Mouse (Mus musculus) brown adipose tissue, adult 24 weeks (tissue): ENCODE data around the gene Pde12. TPM values are rescaled to one million over a fixed set of nuclear protein-coding genes. Genes with fewer than 3 reads are reported as not detected.
"Not testable (repeated sequence)": the region's sequence is repeated elsewhere in the genome, so short reads cannot be mapped to it uniquely, and the experiment has no call there.

Experiments
- H3K27ac ChIP-seq: fragments of 200-500 bp; replicated peaks from 2 replicates; pipeline ENCODE4 v1.5.1; 2012; ENCODE audit warnings: low read depth, mild to moderate bottlenecking, low read length
- H3K4me1 ChIP-seq: fragments of 200-500 bp; 2 replicates; pipeline ENCODE4 v1.6.1; 2012; ENCODE audit warnings: low read length, mixed read lengths; ENCODE audit not compliant: control insufficient read depth, insufficient read depth, insufficient read length
- H3K4me3 ChIP-seq: fragments of 200-500 bp; 2 replicates; pipeline ENCODE4 v1.5.1; 2012; ENCODE audit warnings: low read depth, mild to moderate bottlenecking, low read length, moderate library complexity; ENCODE audit not compliant: insufficient read depth
- polyA plus RNA-seq: library from polyadenylated mRNA; stranded (reverse); fragments of >200 nt; gene quantifications from 2 replicates; pipeline ENCODE4 v1.2.4, GENCODE M21; 2012; ENCODE audit not compliant: missing spikeins, insufficient read depth, insufficient read length

Gene Pde12
- 4.6 and 5.6 TPM in 2 replicates for polyA plus RNA-seq

- Histone ChIP-seq H3K27ac (peak within 1 kb of the TSS; percentile 98), H3K4me3 (peak within 1 kb of the TSS; percentile 87), H3K4me1 (peaks cover 5% of the 10 kb centered on the region)
Observed at GRCm38 (mm10) chr14:26669292-26670073, at the start of gene Pde12. Gene Pde12 (minus strand): TSS chr14:26669883.

DNA sequence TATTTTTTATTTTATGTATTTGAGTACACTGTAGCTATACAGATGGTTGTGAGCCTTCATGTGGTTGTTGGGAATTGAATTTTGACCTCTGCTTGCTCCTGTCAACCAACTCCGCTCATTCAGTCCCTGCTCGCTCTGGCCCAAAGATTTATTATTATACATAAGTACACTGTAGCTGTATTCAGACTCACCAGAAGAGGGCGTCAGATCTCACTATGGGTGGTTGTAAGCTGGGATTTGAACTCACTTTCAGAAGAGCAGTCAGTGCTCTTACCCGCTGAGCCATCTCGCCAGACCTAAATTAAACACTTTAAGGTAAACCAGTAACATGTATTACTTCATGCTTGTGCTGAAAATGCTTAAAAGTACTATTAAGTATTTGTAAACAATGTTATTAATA lies 35.6 kb upstream of the Pde12 start:
- H3K27ac ChIP-seq, H3K4me3 ChIP-seq, H3K4me1 ChIP-seq: not testable (repeated sequence)

- no peaks in the 10 kb centered on the region for H3K4me1 ChIP-seq
- H3K27ac ChIP-seq, result no peak overlapping the region
- H3K4me3 ChIP-seq, result no peak overlapping the region
Observed at GRCm38 (mm10) chr14:26697912-26698311, 28.2 kb upstream of the Pde12 start.

DNA sequence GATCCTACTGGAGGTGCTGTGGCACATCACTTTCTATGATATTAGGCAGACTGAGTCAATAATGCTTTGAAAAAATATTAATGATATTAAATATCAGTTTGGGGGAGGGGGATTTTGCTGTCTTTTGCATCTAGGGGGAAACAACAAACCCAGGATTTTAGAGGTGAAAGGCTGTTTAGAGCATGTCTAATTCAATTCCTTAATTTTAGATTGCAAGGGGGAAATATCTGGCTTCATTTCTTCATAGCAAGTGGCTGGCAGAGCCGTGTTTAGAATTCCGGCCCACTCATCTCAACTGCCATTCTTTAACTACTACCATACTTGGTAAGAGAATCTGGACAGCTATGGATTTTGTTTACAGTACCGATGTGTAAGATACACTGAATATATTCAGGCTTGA lies 23.3 kb upstream of the Pde12 start, which contains the start of gene Dnah12:
Gene Dnah12 (plus strand): TSS at position 301 of the 400 bp plus-strand sequence.
- no peak within 1 kb of the TSS for H3K4me3 ChIP-seq
- no peaks in the 10 kb centered on the region for H3K4me1 ChIP-seq

GRCm38 (mm10) chr14:26691363-26691762 lies 21.7 kb upstream of the Pde12 start:
- no peak overlapping the region for H3K27ac ChIP-seq
- H3K4me1 ChIP-seq, result no peaks in the 10 kb centered on the region

More for the DNA sequence above, 23.3 kb upstream of the Pde12 start, which contains the start of gene Dnah12:
- no peak within 1 kb of the TSS for H3K27ac ChIP-seq

DNA sequence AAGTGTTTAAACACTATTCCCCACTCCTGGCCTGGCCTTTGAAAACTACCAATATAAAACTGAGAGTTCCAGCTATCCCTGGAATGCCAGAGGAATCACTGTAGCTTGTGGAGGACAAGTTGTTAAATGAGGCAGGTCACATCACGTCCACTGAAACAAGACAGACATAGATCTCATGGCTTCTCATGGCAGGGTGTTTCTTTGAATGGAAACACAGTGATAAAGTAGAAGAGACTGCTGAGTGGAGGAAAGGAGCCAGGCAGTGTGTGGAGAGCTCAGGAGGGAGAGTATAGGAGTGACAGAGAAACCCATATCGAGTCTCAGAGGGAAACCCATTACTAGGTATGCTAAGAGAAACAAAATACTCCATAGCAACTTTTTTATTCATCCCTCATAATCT lies 21.0 kb upstream of the Pde12 start:
- Histone ChIP-seq H3K4me1 (no peaks in the 10 kb centered on the region), H3K27ac (no peak overlapping the region), H3K4me3 (no peak overlapping the region)

More at GRCm38 (mm10) chr14:26691363-26691762, 21.7 kb upstream of the Pde12 start:
- H3K4me3 ChIP-seq, result no peak overlapping the region

GRCm38 (mm10) chr14:26675791-26676190 lies 6.1 kb upstream of the Pde12 start:
- H3K27ac ChIP-seq, result no peak overlapping the region
- 0 out of 2 replicates have a peak, but pooled peaks cover 2% of the 10 kb centered on the region for H3K4me1 ChIP-seq
- H3K4me3 ChIP-seq, result no peak overlapping the region

GRCm38 (mm10) chr14:26675371-26675770 lies 5.7 kb upstream of the Pde12 start:
- 0 out of 2 replicates have a peak, but pooled peaks cover 2% of the 10 kb centered on the region for H3K4me1 ChIP-seq
- H3K27ac ChIP-seq, result no peak overlapping the region
- no peak overlapping the region for H3K4me3 ChIP-seq

DNA sequence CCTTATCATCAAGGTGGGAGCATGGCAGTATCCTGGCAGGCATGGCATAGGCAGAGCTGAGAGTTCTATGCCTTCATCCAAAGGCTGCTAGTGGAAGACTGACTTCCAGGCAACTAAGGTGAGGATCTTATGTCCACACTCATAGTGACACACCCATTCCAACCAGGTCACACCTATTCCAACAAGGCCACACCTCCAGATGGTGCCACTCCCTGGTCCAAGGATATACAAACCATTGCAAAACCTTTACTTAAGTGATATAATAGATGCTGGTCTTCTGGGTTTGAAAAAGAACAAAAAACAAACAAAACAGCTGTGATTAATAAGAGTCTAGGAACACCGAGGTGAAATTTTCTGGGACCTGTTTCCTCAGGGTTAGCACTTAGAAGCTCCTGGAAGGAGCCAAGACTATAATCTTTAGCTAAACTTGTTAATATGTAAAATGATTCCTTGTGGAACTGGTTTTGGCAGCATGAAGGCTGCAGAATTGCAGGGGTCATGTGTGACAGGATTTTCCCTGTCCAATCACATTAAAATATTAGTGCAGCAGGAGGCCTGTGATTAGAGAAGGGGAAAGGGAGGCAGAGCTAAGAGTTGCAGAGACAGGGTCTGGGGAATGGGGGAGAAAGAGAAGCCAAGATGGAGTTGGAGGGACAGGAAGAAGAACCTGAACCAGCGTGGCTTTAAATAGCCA lies 4.9 kb upstream of the Pde12 start:
- H3K4me3 ChIP-seq, H3K27ac ChIP-seq, H3K4me1 ChIP-seq: not testable (repeated sequence)

DNA sequence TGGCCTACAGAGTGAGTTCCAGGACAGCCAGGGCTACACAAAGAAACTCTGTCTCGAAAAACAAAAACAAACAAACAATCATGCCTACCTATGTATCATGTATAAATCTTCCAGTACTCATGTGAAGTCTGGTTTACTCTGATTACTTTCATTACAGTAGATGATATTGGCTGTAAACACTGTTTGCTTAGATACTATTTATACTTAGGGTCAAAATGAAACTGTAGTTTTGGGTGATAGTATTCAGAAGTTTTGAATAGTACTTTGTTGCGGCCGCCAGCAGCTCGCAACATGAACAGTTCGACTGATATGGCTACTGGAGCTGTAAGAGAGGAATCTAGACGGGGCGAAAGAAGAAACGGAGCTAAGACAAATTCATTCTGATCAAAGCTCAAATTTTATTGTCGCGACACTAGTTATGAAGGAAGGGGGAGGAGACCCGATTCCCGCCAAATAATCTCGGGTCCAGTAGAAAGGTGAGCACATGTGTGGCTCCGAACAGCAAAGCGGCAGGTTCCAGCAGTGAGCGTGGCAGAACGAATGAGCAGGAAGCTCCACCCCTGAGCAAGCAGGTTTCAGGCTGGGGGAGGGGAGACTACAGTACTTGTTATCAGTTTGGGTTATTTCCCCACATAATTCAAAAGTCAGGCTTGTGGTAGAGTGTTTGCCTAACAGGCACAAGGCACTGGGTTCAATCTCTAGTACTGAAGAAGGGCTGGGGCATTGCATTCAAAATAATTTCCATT lies 2.4 kb upstream of the Pde12 start:
- H3K4me3 ChIP-seq, H3K4me1 ChIP-seq, H3K27ac ChIP-seq: not testable (repeated sequence)

GRCm38 (mm10) chr14:26670964-26671363 lies 1.3 kb upstream of the Pde12 start:
- Histone ChIP-seq H3K27ac (no peak overlapping the region), H3K4me3 (no peak overlapping the region), H3K4me1 (peaks cover 7% of the 10 kb centered on the region)

GRCm38 (mm10) chr14:26668371-26669291 lies 1.1 kb downstream of the Pde12 start:
- peak overlapping the region; percentile 26 for H3K27ac ChIP-seq
- peaks cover 5% of the 10 kb centered on the region for H3K4me1 ChIP-seq
- H3K4me3 ChIP-seq, result peak overlapping the region; percentile 87

GRCm38 (mm10) chr14:26667991-26668370 lies 1.7 kb downstream of the Pde12 start:
- Histone ChIP-seq H3K27ac (no peak overlapping the region), H3K4me1 (peaks cover 5% of the 10 kb centered on the region), H3K4me3 (peak overlapping the region; percentile 87)

GRCm38 (mm10) chr14:26663851-26664250 lies 5.8 kb downstream of the Pde12 start:
- Histone ChIP-seq H3K4me1 (peaks cover 5% of the 10 kb centered on the region), H3K27ac (no peak overlapping the region), H3K4me3 (no peak overlapping the region)
